Mouse (Mus musculus): ENCODE data around the gene Tapbpl. TPM values are rescaled to one million over a fixed set of nuclear protein-coding genes. Genes with fewer than 3 reads are reported as not detected.
"Not testable (repeated sequence)": the region's sequence is repeated elsewhere in the genome, so short reads cannot be mapped to it uniquely, and the experiment has no call there.

The Tapbpl gene
- 10 to 100 TPM; 10.9 to 19.5 TPM for total RNA-seq (2021)
- long read RNA-seq, experiment 1, transcript Tapbpl-201 (7 exons, 2,352 nt) = major isoform, 30 of 33 reads
- long read RNA-seq, experiment 1, partial matches to known transcripts = 1 of 33 reads
- long read RNA-seq, experiment 1, other reads (novel, unspliced or antisense) = 2 of 33 reads
- long read RNA-seq, experiment 2, transcript Tapbpl-201 (7 exons, 2,352 nt) = major isoform, 32 of 37 reads
- long read RNA-seq, experiment 2, partial matches to known transcripts = 2 of 37 reads
- long read RNA-seq, experiment 2, other reads (novel, unspliced or antisense) = 3 of 37 reads

- peak; percentile 55 to 65 for DNase-seq (ENCODE audit: low spot score in 2 of 2)
These were observed at the start of gene Tapbpl for GRCm38 (mm10) chr6:125231117-125232044. Gene Tapbpl, minus strand, starts transcription at chr6:125231860.

- no peak for DNase-seq (ENCODE audit: low spot score in 2 of 2)
These were observed 48.1 kb upstream of the Tapbpl start for GRCm38 (mm10) chr6:125279729-125280128.

GRCm38 (mm10) chr6:125274841-125275563, 43.3 kb upstream of the Tapbpl start:
- peak in 1 of 2 experiments; percentile 37 for DNase-seq (ENCODE audit: low spot score in 2 of 2)

GRCm38 (mm10) chr6:125272228-125272785, 40.6 kb upstream of the Tapbpl start:
- no peak for DNase-seq (ENCODE audit: low spot score in 2 of 2)

GRCm38 (mm10) chr6:125271455-125272227, 40.0 kb upstream of the Tapbpl start:
- DNase-seq (ENCODE audit: low spot score in 2 of 2) = peak; percentile 88 to 89

- DNase-seq (ENCODE audit: low spot score in 2 of 2) = no peak
These were observed 37.1 kb upstream of the Tapbpl start for GRCm38 (mm10) chr6:125268799-125269198.

GRCm38 (mm10) chr6:125267469-125267868, 35.8 kb upstream of the Tapbpl start:
- DNase-seq (ENCODE audit: low spot score in 2 of 2) = no peak

GRCm38 (mm10) chr6:125266600-125266999, 34.9 kb upstream of the Tapbpl start:
- not testable (repeated sequence) for DNase-seq (ENCODE audit: low spot score in 2 of 2)

- no peak for DNase-seq (ENCODE audit: low spot score in 2 of 2)
These were observed 34.4 kb upstream of the Tapbpl start for GRCm38 (mm10) chr6:125266091-125266490.

- DNase-seq (ENCODE audit: low spot score in 2 of 2) = no peak
These were observed 33.6 kb upstream of the Tapbpl start for GRCm38 (mm10) chr6:125265239-125265638.

GRCm38 (mm10) chr6:125264219-125264618, 32.6 kb upstream of the Tapbpl start:
- no peak for DNase-seq (ENCODE audit: low spot score in 2 of 2)

- DNase-seq (ENCODE audit: low spot score in 2 of 2) = no peak
These were observed 28.4 kb upstream of the Tapbpl start for GRCm38 (mm10) chr6:125260006-125260555.

GRCm38 (mm10) chr6:125256222-125256966, 24.7 kb upstream of the Tapbpl start:
- no peak for DNase-seq (ENCODE audit: low spot score in 2 of 2)

- no peak for DNase-seq (ENCODE audit: low spot score in 2 of 2)
These were observed 23.9 kb upstream of the Tapbpl start for GRCm38 (mm10) chr6:125255516-125256044.

- DNase-seq (ENCODE audit: low spot score in 2 of 2) = no peak
These were observed 22.4 kb upstream of the Tapbpl start for GRCm38 (mm10) chr6:125253863-125254715.

- no peak for DNase-seq (ENCODE audit: low spot score in 2 of 2)
These were observed 21.1 kb upstream of the Tapbpl start for GRCm38 (mm10) chr6:125252711-125253110.

GRCm38 (mm10) chr6:125252285-125252684, 20.6 kb upstream of the Tapbpl start:
- DNase-seq (ENCODE audit: low spot score in 2 of 2) = no peak

GRCm38 (mm10) chr6:125244551-125244950, 12.9 kb upstream of the Tapbpl start:
- DNase-seq (ENCODE audit: low spot score in 2 of 2) = no peak
